Mouse (Mus musculus) forebrain, embryonic 11.5 days (tissue): ENCODE data around the gene Agrp. TPM values are rescaled to one million over a fixed set of nuclear protein-coding genes. Genes with fewer than 3 reads are reported as not detected.

Experiments used
- ATAC-seq: fragments of 200-750 bp; cut with Nextera tagmentation; replicated peaks from 2 replicates; pipeline ENCODE4 v1.8.0; 2017; ENCODE audit warnings: moderate TSS enrichment; ENCODE audit not compliant: low FRiP score
- DNase-seq: peaks from one replicate; pipeline ENCODE4 v3.0.0-alpha.2; 2017; ENCODE audit warnings: low spot score
- H3K27ac ChIP-seq: fragments of 300-500 bp; sonication (generic); 2 replicates; pipeline ENCODE4 v1.5.1; 2014; ENCODE audit warnings: low read depth, low read length
- H3K27me3 ChIP-seq: fragments of 300-500 bp; sonication (generic); 2 replicates; pipeline ENCODE4 v1.6.1; 2014; ENCODE audit warnings: mild to moderate bottlenecking, low read length, mixed read lengths; ENCODE audit not compliant: control insufficient read depth, insufficient read depth
- H3K36me3 ChIP-seq: fragments of 300-500 bp; sonication (generic); 2 replicates; pipeline ENCODE4 v1.6.1; 2014; ENCODE audit warnings: mild to moderate bottlenecking, low read length, moderate library complexity, mixed read lengths; ENCODE audit not compliant: control insufficient read depth, insufficient read depth
- H3K4me1 ChIP-seq: fragments of 300-500 bp; sonication (generic); replicated peaks from 2 replicates; pipeline ENCODE4 v1.6.1; 2014; ENCODE audit warnings: low read length, mixed read lengths; ENCODE audit not compliant: control insufficient read depth, insufficient read depth
- H3K4me2 ChIP-seq: fragments of 300-500 bp; sonication (generic); 2 replicates; pipeline ENCODE4 v1.6.1; 2014; ENCODE audit warnings: low read depth, mild to moderate bottlenecking, low read length, moderate library complexity, mixed read lengths; ENCODE audit not compliant: severe bottlenecking
- H3K4me3 ChIP-seq: fragments of 300-500 bp; sonication (generic); 2 replicates; pipeline ENCODE4 v1.5.1; 2014; ENCODE audit warnings: low read depth, low read length
- H3K9ac ChIP-seq: fragments of 300-500 bp; sonication (generic); 2 replicates; pipeline ENCODE4 v1.6.1; 2014; ENCODE audit warnings: low read length
- H3K9me3 ChIP-seq: fragments of 300-500 bp; sonication (generic); 2 replicates; pipeline ENCODE4 v1.6.1; 2016; ENCODE audit warnings: low read length, mixed read lengths; ENCODE audit not compliant: control insufficient read depth
- WGBS: fragments of 180-500 bp; shearing (Covaris S2); extraction: QIAGEN DNeasy Blood & Tissue Kit; methylation state at CpG from one replicate; pipeline ENCODE4 v1.1.7; 2014; 5-methylcytosine and 5-hydroxymethylcytosine counted together
- polyA plus RNA-seq: library from polyadenylated mRNA; unstranded; fragments of >200 nt; fragmentation: Nextera tagmentation; extraction: Ambion mirVana; gene quantifications from 2 replicates; pipeline ENCODE4 v1.2.1, GENCODE M21; 2014

Gene Agrp
- polyA plus RNA-seq, 1 experiment from 2014 or later, result 0.49 TPM

DNA sequence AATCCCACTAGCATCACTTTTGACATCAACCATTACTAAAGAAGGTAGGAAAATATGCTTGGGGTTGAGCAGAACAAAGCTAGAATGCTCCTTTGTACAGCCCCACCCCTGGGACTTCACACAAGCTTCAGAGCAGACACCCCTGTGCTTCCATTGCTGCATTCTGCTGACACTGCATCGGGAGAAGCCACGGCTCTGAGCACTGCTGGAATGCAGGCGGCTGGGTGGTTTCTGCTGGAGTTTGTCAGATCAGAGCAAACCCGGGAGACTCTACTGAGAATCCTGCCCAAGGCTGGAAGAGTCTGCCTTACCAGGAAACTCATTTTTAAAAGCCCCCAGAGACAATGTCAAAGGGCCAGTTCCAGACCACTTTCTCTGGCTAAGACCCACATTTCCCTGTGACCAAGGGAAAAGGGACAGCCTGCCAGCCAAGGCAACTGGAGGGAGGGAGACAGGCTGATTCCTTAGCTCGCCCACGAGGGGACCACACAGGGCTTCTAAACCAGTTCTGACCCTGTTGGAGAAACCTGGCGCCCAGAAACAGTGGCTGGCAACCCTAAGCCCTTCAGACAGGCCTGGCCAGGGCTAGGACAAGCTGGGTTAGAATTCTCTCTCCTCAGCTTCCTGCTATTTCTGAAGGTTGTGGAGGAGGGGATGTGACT lies 92.5 kb downstream of the Agrp start:
- Histone ChIP-seq H3K4me1 (no peaks in the 10 kb centered on the region), H3K4me2 (no peak overlapping the region), H3K27me3 (no peaks in the 10 kb centered on the region), H3K36me3 (no peaks in the 10 kb centered on the region), H3K9me3 (no peaks in the 10 kb centered on the region), H3K4me3 (no peak overlapping the region), H3K27ac (no peak overlapping the region), H3K9ac (no peak overlapping the region)
- WGBS, result 70% methylated on average over 7 of the region's 7 CpGs
- no peak for DNase-seq
- no peak for ATAC-seq

DNA sequence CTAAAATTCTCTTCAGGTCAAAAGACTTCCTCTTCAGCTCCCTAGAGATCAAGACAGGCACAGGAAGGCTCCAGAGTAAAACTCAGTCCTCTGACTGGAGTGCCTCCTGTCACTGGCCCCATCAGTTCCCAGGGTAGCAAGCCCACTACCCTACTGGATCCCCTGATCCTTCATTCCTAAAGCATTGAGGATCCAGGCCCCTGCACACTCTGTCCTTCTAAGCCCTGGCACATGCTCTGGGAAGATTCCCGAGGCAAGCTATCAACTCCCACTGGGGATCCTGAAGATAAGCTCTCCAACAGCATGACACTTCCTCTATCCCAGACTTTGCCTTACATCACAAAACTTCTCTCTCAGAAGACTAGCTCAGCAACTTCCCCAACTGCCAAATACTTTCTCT lies 93.5 kb downstream of the Agrp start:
- ATAC-seq, result no peak
- H3K27me3 ChIP-seq, result no peaks in the 10 kb centered on the region
- no peak for DNase-seq
- no peak overlapping the region for H3K9ac ChIP-seq
- no peak overlapping the region for H3K4me2 ChIP-seq
- H3K4me3 ChIP-seq, result no peak overlapping the region
- H3K36me3 ChIP-seq, result peaks cover 2% of the 10 kb centered on the region; the same call in 1 of the 2 replicates
- no peaks in the 10 kb centered on the region for H3K9me3 ChIP-seq
- WGBS, result 72% methylated on average over 1 of the region's 1 CpGs
- no peak overlapping the region for H3K27ac ChIP-seq
- H3K4me1 ChIP-seq, result no peaks in the 10 kb centered on the region

DNA sequence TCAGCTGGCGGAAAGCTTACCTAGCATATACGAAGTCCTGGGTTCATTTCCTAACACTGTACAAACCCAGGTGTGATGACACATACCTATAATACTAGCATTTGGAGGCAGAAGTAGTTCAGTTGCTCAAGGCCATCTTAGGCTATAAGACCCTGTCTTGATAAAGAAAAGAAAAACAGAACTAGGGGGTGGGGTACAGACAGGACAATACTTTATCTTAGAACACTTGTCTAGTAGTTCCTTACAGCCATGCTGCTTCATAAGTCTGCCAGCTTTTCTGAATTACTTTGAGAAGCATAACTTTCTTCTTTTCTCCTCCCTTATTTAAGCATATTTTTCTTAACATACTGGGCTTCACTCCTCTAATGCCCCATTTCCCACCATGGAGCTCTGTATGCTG lies 94.4 kb downstream of the Agrp start:
- no peaks in the 10 kb centered on the region for H3K4me1 ChIP-seq
- no peaks in the 10 kb centered on the region for H3K27me3 ChIP-seq
- no peak overlapping the region for H3K4me2 ChIP-seq
- DNase-seq, result no peak
- no peak for ATAC-seq
- no peaks in the 10 kb centered on the region for H3K9me3 ChIP-seq
- peaks cover 3% of the 10 kb centered on the region; the same call in 1 of the 2 replicates for H3K36me3 ChIP-seq
- 91% methylated on average over 2 of the region's 2 CpGs for WGBS
- no peak overlapping the region for H3K27ac ChIP-seq
- no peak overlapping the region for H3K9ac ChIP-seq
- H3K4me3 ChIP-seq, result no peak overlapping the region

DNA sequence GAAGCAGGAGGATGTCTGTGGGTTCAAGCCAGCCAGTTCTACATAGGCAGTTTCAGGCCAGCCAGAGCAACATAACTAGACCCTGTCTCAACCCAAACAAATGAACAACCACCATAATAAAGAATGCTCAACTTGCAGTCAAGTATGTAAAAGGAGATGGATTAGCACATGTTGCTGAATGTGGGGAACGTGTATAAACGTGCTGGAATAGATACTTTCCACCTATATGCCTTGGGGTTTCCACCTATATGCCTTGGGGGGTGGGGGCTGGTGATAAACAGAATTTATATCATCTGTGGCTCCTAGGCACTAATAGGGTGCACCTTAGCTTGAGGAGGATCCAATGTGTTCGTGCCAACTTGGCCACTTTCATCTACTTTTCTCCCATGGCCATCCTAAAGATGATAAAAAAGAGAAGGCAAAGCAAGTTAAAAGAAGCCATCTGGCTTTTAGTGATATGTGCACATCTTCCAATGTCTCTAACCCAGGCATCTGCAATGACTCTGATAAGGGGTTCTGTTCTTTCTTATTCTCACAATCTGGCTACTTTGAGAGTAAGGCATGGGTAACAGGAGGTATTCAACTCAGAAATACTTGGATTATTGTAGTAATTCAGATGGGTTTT lies 95.0 kb downstream of the Agrp start:
- H3K27ac ChIP-seq, result no peak overlapping the region
- H3K27me3 ChIP-seq, result no peaks in the 10 kb centered on the region
- H3K4me3 ChIP-seq, result no peak overlapping the region
- no peak overlapping the region for H3K4me2 ChIP-seq
- no peaks in the 10 kb centered on the region for H3K4me1 ChIP-seq
- H3K9ac ChIP-seq, result no peak overlapping the region
- ATAC-seq (no peak), DNase-seq (no peak)
- 87% methylated on average over 3 of the region's 3 CpGs for WGBS
- H3K36me3 ChIP-seq, result peaks cover 3% of the 10 kb centered on the region; the same call in 1 of the 2 replicates
- no peaks in the 10 kb centered on the region for H3K9me3 ChIP-seq

DNA sequence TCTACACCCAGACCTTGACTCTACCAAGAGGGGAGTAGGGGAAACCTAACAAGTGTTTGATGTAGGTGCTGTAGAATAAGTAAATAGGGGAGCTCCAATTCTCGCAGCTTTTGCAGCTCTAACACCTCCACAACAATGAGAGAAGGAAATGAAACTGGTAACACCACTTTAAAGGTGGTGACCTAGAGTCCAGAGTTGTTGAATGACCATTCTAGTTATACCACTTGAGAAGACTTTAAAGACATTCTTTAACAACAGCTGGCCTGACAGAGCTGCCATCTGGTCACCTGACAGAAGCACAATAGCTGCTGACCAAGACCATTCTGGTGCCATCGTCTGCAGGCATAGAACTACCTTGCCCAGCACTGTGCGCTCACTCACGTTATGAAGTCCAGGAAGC lies 98.3 kb downstream of the Agrp start:
- ATAC-seq, result no peak
- H3K4me2 ChIP-seq, result no peak overlapping the region
- no peaks in the 10 kb centered on the region for H3K27me3 ChIP-seq
- H3K27ac ChIP-seq, result no peak overlapping the region
- no peak for DNase-seq
- H3K36me3 ChIP-seq, result peaks cover 3% of the 10 kb centered on the region; the same call in 1 of the 2 replicates
- H3K4me1 ChIP-seq, result no peaks in the 10 kb centered on the region
- WGBS, result 90% methylated on average over 4 of the region's 4 CpGs
- no peak overlapping the region for H3K9ac ChIP-seq
- no peaks in the 10 kb centered on the region for H3K9me3 ChIP-seq
- H3K4me3 ChIP-seq, result no peak overlapping the region

DNA sequence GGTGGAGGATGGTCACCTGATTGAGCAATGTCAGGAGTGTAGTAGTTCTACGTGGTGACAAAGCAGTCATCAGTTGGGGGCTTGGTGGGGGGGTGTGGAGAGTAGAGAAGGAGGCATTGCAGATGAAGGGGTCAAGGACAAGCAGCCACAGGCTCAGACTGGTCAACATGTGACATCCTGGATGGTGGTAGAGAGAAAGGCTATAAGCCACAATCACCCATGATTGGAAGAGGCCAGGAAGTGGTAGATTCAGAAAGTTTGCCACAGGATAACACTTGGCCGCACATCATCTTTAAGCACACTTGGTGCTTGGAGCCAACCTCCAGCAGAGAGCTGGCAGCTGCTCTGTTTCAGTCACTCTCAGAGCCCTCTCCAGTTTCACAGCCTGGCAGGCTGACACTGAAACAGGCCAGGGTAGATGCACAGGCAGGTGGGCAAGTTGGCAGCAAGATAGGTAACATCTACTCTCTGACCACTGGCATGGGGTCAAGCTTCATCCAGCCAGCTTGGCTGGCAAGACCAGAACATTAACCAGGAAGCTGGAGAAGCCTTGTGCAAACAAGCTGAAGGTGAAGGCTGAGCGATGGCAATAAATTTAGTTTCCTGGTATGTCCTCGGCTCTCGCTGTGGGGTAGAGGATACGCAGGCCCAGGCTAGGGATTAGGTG lies 100.0 kb downstream of the Agrp start:
- H3K36me3 ChIP-seq, result peaks cover 3% of the 10 kb centered on the region; the same call in 1 of the 2 replicates
- no peak overlapping the region for H3K4me3 ChIP-seq
- 0 out of 2 replicates have a peak, but pooled peaks cover 4% of the 10 kb centered on the region for H3K4me1 ChIP-seq
- no peak overlapping the region for H3K4me2 ChIP-seq
- H3K27me3 ChIP-seq, result no peaks in the 10 kb centered on the region
- no peak overlapping the region for H3K27ac ChIP-seq
- H3K9ac ChIP-seq, result no peak overlapping the region
- ATAC-seq (no peak), DNase-seq (no peak)
- H3K9me3 ChIP-seq, result no peaks in the 10 kb centered on the region
- WGBS, result 98% methylated on average over 6 of the region's 6 CpGs

DNA sequence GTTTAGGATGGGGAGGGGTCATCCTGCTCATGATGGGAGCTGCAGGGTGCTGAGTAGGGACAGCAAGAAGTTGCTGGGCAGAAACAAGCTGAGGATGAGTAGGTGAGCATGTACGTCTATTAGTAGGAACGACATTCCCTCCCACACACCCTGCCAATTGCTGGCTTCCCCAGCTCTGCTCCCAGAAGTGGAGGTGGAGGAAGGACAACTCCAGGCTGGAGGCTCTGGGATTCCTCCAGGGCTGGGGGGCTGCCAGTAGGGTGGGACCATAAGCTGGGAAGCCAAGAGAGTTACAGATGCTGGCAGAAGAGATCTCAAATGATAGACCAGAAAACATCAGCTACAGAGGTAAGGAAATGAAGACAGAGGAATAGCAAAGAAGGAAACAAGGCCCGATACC lies 100.6 kb downstream of the Agrp start:
- H3K9ac ChIP-seq, result no peak overlapping the region
- WGBS, result 94% methylated on average over 3 of the region's 3 CpGs
- no peak for ATAC-seq

DNA sequence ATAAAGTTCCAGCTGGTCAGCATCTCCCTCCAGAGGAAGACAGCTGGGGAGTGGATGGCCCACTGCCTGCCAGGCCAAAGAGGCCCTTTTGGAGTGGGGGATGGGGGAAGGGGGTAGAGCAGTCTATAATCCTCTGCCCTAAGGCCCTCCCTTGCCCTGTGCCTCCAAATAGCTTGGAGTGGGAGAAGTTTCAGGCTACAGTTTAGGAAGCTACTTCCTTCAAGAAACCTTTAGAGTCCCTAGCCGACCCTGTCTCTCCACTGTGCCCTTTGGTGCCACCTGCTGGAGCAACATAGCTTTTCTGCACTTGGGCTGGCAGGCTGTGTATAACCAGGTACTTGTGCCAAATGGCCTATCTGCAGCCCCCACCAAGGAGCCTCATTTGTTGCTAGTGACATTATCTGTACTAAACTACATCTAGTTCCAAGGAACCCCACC lies 103.3 kb downstream of the Agrp start:
- Histone ChIP-seq H3K9ac (peak overlapping the region; percentile 8; the same call in 1 of the 2 replicates), H3K27me3 (no peaks in the 10 kb centered on the region), H3K36me3 (peaks cover 2% of the 10 kb centered on the region; the same call in 1 of the 2 replicates), H3K4me1 (0 out of 2 replicates have a peak, but pooled peaks cover 6% of the 10 kb centered on the region), H3K4me2 (no peak overlapping the region), H3K4me3 (no peak overlapping the region), H3K27ac (no peak overlapping the region), H3K9me3 (no peaks in the 10 kb centered on the region)
- peak; percentile 87 for DNase-seq
- peak; percentile 49; the same call in 1 of the 2 replicates for ATAC-seq
- WGBS, result 6% methylated on average over 1 of the region's 1 CpGs

More for the DNA sequence above, 100.6 kb downstream of the Agrp start:
- Histone ChIP-seq H3K4me2 (no peak overlapping the region), H3K27me3 (no peaks in the 10 kb centered on the region), H3K9me3 (no peaks in the 10 kb centered on the region), H3K36me3 (peaks cover 3% of the 10 kb centered on the region; the same call in 1 of the 2 replicates), H3K4me1 (0 out of 2 replicates have a peak, but pooled peaks cover 4% of the 10 kb centered on the region), H3K27ac (no peak overlapping the region), H3K4me3 (no peak overlapping the region)
- no peak for DNase-seq
